Mouse (Mus musculus): ENCODE measurements around the gene Ubp1. TPM values are rescaled to one million over a fixed set of nuclear protein-coding genes. Genes with fewer than 3 reads are reported as not detected.

Ubp1 gene
- 23.5 and 36.3 TPM in 2 replicates for polyA plus RNA-seq (2012; rRNA removed; ENCODE audit: low replicate concordance)

DNA sequence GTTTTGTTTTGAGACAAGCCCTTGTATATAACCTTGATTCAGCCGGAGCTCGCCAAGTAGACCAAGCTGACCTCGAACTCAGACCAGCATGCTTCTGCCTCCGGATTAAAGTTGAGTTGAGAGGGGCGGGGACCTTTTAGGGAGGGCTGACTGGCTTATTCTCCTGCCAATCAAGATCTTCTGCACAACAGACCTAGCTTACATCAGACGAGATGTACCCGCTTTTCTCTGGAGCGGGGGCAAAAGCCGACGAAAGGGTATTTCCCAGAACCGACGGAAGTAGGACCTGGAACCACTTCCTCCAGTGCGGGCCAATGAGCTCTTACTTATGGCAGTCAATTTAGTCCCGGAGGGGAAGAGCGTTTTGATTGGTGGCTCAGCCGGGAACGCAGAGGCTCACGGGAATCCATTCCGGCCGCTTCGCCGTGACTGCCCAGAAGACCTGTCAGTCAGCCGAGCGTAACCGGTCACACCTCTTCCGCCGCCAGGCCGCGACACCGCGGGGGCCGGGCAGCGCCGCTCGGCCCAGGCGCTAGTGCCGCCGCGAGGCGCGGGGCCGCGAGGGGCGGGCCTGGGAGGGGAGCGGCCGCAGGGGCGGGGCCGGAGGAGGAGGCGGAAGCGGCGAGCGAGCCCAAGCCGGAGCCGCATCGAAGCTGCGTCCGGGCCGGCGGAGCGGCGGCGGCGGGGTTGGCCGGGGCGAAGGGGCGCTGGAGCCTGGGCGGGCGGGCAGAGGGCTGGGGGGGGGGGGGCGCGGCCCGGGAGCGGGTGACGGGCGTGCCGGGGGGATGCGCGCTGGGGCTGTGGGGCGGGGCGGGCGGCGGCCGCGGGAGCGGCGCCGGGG lies at the start of gene Ubp1:
TSS of gene Ubp1 (plus strand) at position 401 of the 841 bp plus-strand sequence.

Other genes with a start within 250 kb of the Ubp1 start
- 188 and 199 TPM in 2 replicates for gene Pdcd6ip, start 222.7 kb upstream of the Ubp1 start, polyA plus RNA-seq (2012; rRNA removed; ENCODE audit: low replicate concordance)
- 1.7 and 2.4 TPM in 2 replicates for gene Clasp2, start 189.5 kb upstream of the Ubp1 start, polyA plus RNA-seq (2012; rRNA removed; ENCODE audit: low replicate concordance)
- 0.44 and 2.0 TPM in 2 replicates for gene Fbxl2, start 115.3 kb downstream of the Ubp1 start, polyA plus RNA-seq (2012; rRNA removed; ENCODE audit: low replicate concordance)
- 0.04 and 0.21 TPM in 2 replicates for gene Susd5, start 126.2 kb downstream of the Ubp1 start, polyA plus RNA-seq (2012; rRNA removed; ENCODE audit: low replicate concordance)